Mouse (Mus musculus) C2C12 (cell line): ENCODE measurements around the gene Jade1.

Source experiments
- CTCF ChIP-seq: IDR thresholded peaks from one replicate; pipeline ENCODE4 v1.5.1; 2011; ENCODE audit not compliant: control insufficient read depth, insufficient read depth, insufficient read length
- FOSL1 ChIP-seq: IDR thresholded peaks from one replicate; pipeline ENCODE4 v1.8.0; 2011; ENCODE audit warnings: mild to moderate bottlenecking, low read length; ENCODE audit not compliant: poor library complexity, insufficient read depth, severe bottlenecking
- MAX ChIP-seq: IDR thresholded peaks from one replicate; pipeline ENCODE4 v1.6.1; 2011; ENCODE audit warnings: mild to moderate bottlenecking, control low read depth
- USF1 ChIP-seq: IDR thresholded peaks from one replicate; pipeline ENCODE4 v1.6.1; 2011; ENCODE audit warnings: low read depth, mild to moderate bottlenecking, control low read depth, moderate library complexity

GRCm38 (mm10) chr3:41522226-41523005 is 33.1 kb upstream of the Jade1 start:
- TF ChIP-seq FOSL1 (no peak), USF1 (no peak), CTCF (no peak), MAX (no peak)
